Mouse (Mus musculus): ENCODE data around the gene Fpgs. TPM values are rescaled to one million over a fixed set of nuclear protein-coding genes. Genes with fewer than 3 reads are reported as not detected.

The Fpgs gene
- polyA plus RNA-seq, 1 experiment: 26.7 TPM

DNA sequence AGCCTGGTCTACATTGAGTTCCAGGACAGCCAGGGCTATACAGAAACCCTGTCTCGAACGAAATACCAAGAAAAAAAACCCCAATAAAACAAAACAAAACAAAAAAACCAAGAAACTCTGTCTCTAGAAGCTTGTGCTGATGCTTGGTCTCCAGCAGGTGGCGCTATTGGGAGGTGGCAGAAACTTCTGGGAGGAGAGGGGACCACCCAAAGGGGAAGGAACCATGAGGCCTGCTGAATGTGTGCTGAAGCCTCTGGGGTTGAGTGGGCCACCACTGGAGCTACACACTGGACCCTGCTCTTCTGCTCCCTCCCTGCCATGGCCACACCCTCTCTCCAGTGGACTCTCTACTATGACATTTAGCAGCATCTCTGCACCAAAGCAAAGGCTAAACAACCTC is 4.7 kb upstream of the Fpgs start:
- H3K79me2 ChIP-seq (ENCODE audit: control insufficient read depth, insufficient read depth): peaks cover 71% of the 10 kb centered on the region
- no peak overlapping the region for H3ac ChIP-seq (ENCODE audit: control insufficient read depth, insufficient read length, low read depth)
- no peak overlapping the region for H3K4me3 ChIP-seq (ENCODE audit: insufficient read depth, poor library complexity, severe bottlenecking)
- TF ChIP-seq MAX (IDR thresholded peaks at IDR 0.05): no peak
- H3K79me3 ChIP-seq (ENCODE audit: low read depth): peaks cover 47% of the 10 kb centered on the region
- no peaks in the 10 kb centered on the region for H3K27me3 ChIP-seq (ENCODE audit: control insufficient read depth, insufficient read depth, insufficient read length)
- H3K36me3 ChIP-seq (ENCODE audit: control insufficient read depth, insufficient read depth): peaks cover 81% of the 10 kb centered on the region

GRCm38 (mm10) chr2:32706971-32707370 is 3.0 kb upstream of the Fpgs start:
- Histone ChIP-seq H3K27me3 (ENCODE audit: control insufficient read depth, insufficient read depth, insufficient read length) (no peaks in the 10 kb centered on the region), H3K4me3 (ENCODE audit: insufficient read depth, poor library complexity, severe bottlenecking) (no peak overlapping the region), H3ac (ENCODE audit: control insufficient read depth, insufficient read length, low read depth) (no peak overlapping the region), H3K79me3 (ENCODE audit: low read depth) (peaks cover 43% of the 10 kb centered on the region), H3K79me2 (ENCODE audit: control insufficient read depth, insufficient read depth) (peaks cover 63% of the 10 kb centered on the region), H3K36me3 (ENCODE audit: control insufficient read depth, insufficient read depth) (peaks cover 93% of the 10 kb centered on the region)
- TF ChIP-seq MYOD1 (IDR thresholded peaks at IDR 0.05; ENCODE audit: control insufficient read depth, insufficient read length, low read depth) (no peak), FOSL1 (IDR thresholded peaks at IDR 0.05; ENCODE audit: insufficient read depth, low read length, poor library complexity, severe bottlenecking) (no peak)

GRCm38 (mm10) chr2:32705018-32705417 is 1.1 kb upstream of the Fpgs start:
- Histone ChIP-seq H3K79me3 (ENCODE audit: low read depth) (peaks cover 23% of the 10 kb centered on the region), H3K27me3 (ENCODE audit: control insufficient read depth, insufficient read depth, insufficient read length) (no peaks in the 10 kb centered on the region), H3K36me3 (ENCODE audit: control insufficient read depth, insufficient read depth) (peaks cover 75% of the 10 kb centered on the region), H3ac (ENCODE audit: control insufficient read depth, insufficient read length, low read depth) (no peak overlapping the region), H3K79me2 (ENCODE audit: control insufficient read depth, insufficient read depth) (peaks cover 44% of the 10 kb centered on the region), H3K4me3 (ENCODE audit: insufficient read depth, poor library complexity, severe bottlenecking) (no peak overlapping the region)
- TF ChIP-seq CEBPB (IDR thresholded peaks at IDR 0.05; ENCODE audit: low read depth) (no peak), USF1 (IDR thresholded peaks at IDR 0.05; ENCODE audit: low read depth) (no peak), MAX (IDR thresholded peaks at IDR 0.05) (no peak), MYOD1 (IDR thresholded peaks at IDR 0.05; ENCODE audit: control insufficient read depth, insufficient read length, low read depth) (no peak)

- Histone ChIP-seq H3K79me2 (ENCODE audit: control insufficient read depth, insufficient read depth) (peaks cover 24% of the 10 kb centered on the region), H3K79me3 (ENCODE audit: low read depth) (peaks cover 10% of the 10 kb centered on the region), H3K36me3 (ENCODE audit: control insufficient read depth, insufficient read depth) (peaks cover 56% of the 10 kb centered on the region), H3K27me3 (ENCODE audit: control insufficient read depth, insufficient read depth, insufficient read length) (no peaks in the 10 kb centered on the region), H3ac (ENCODE audit: control insufficient read depth, insufficient read length, low read depth) (no peak overlapping the region), H3K4me3 (ENCODE audit: insufficient read depth, poor library complexity, severe bottlenecking) (no peak overlapping the region)
- TF ChIP-seq MAX (IDR thresholded peaks at IDR 0.05) (no peak), CEBPB (IDR thresholded peaks at IDR 0.05; ENCODE audit: low read depth) (no peak), MYOD1 (IDR thresholded peaks at IDR 0.05; ENCODE audit: control insufficient read depth, insufficient read length, low read depth) (no peak), FOSL1 (IDR thresholded peaks at IDR 0.05; ENCODE audit: insufficient read depth, low read length, poor library complexity, severe bottlenecking) (no peak), MYOG (IDR thresholded peaks at IDR 0.05; ENCODE audit: control insufficient read depth, extremely low read depth, insufficient read length) (no peak), USF1 (IDR thresholded peaks at IDR 0.05; ENCODE audit: low read depth) (no peak), CTCF (IDR thresholded peaks at IDR 0.05; ENCODE audit: control insufficient read depth, insufficient read depth, insufficient read length) (no peak)
Observed at GRCm38 (mm10) chr2:32703046-32703445, 899 bp downstream of the Fpgs start.

DNA sequence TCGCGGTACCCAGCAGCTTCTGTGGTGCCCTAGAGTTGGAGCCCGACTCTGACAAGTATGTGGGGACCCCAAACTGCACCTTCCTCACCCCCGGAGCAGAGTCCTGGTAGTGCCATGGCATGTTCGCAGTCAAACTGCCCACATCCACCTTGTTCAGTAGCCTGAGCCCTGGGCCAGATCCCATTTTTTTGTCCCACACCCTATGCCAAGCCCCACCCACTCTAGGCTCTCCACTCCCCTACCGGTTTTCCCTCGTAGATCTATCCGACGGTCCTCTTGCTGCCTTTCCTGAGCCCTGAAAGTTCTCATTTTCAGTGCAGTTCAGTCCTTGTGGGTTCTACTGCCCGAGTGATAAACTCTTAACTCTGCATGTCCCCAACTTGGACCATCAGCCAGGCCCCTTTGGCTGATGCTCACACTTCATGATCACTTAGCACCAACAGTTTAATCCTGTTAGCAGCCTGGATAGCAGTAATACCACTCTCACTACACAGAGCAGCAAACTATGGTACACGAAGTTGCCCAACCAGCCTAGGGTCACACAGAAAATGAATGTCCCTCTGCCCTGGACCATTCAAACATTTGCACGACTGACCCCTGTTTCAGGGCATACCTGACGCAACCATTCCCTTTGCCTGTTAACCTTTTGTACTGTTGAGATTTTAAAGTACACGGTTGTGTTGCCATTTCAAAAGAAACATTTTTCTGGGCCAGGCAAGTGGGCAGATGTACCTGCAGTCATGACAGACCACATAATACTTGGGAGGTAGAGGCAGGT is 2.8 kb downstream of the Fpgs start:
- Histone ChIP-seq H3K79me3 (ENCODE audit: low read depth) (peaks cover 3% of the 10 kb centered on the region), H3K36me3 (ENCODE audit: control insufficient read depth, insufficient read depth) (peaks cover 37% of the 10 kb centered on the region), H3K27me3 (ENCODE audit: control insufficient read depth, insufficient read depth, insufficient read length) (no peaks in the 10 kb centered on the region), H3ac (ENCODE audit: control insufficient read depth, insufficient read length, low read depth) (no peak overlapping the region), H3K79me2 (ENCODE audit: control insufficient read depth, insufficient read depth) (peaks cover 5% of the 10 kb centered on the region), H3K4me3 (ENCODE audit: insufficient read depth, poor library complexity, severe bottlenecking) (no peak overlapping the region)
- no peak for TF ChIP-seq USF1 (IDR thresholded peaks at IDR 0.05; ENCODE audit: low read depth)
- no peak for TF ChIP-seq MYOG (IDR thresholded peaks at IDR 0.05; ENCODE audit: control insufficient read depth, extremely low read depth, insufficient read length)
- no peak for TF ChIP-seq CEBPB (IDR thresholded peaks at IDR 0.05; ENCODE audit: low read depth)
- no peak for TF ChIP-seq MYOD1 (IDR thresholded peaks at IDR 0.05; ENCODE audit: control insufficient read depth, insufficient read length, low read depth)
- TF ChIP-seq FOSL1 (IDR thresholded peaks at IDR 0.05; ENCODE audit: insufficient read depth, low read length, poor library complexity, severe bottlenecking): no peak
- no peak for TF ChIP-seq MAX (IDR thresholded peaks at IDR 0.05)
- no peak for TF ChIP-seq CTCF (IDR thresholded peaks at IDR 0.05; ENCODE audit: control insufficient read depth, insufficient read depth, insufficient read length)

GRCm38 (mm10) chr2:32699680-32700079 is 4.3 kb downstream of the Fpgs start:
- H3K36me3 ChIP-seq (ENCODE audit: control insufficient read depth, insufficient read depth): peaks cover 22% of the 10 kb centered on the region
- H3K79me2 ChIP-seq (ENCODE audit: control insufficient read depth, insufficient read depth): no peaks in the 10 kb centered on the region
- H3K27me3 ChIP-seq (ENCODE audit: control insufficient read depth, insufficient read depth, insufficient read length): no peaks in the 10 kb centered on the region
- H3K4me3 ChIP-seq (ENCODE audit: insufficient read depth, poor library complexity, severe bottlenecking): no peak overlapping the region
- no peak overlapping the region for H3ac ChIP-seq (ENCODE audit: control insufficient read depth, insufficient read length, low read depth)
- no peaks in the 10 kb centered on the region for H3K79me3 ChIP-seq (ENCODE audit: low read depth)
- TF ChIP-seq USF1 (IDR thresholded peaks at IDR 0.05; ENCODE audit: low read depth) (no peak), CTCF (IDR thresholded peaks at IDR 0.05; ENCODE audit: control insufficient read depth, insufficient read depth, insufficient read length) (no peak), FOSL1 (IDR thresholded peaks at IDR 0.05; ENCODE audit: insufficient read depth, low read length, poor library complexity, severe bottlenecking) (no peak), MAX (IDR thresholded peaks at IDR 0.05) (no peak), CEBPB (IDR thresholded peaks at IDR 0.05; ENCODE audit: low read depth) (no peak), MYOG (IDR thresholded peaks at IDR 0.05; ENCODE audit: control insufficient read depth, extremely low read depth, insufficient read length) (no peak), MYOD1 (IDR thresholded peaks at IDR 0.05; ENCODE audit: control insufficient read depth, insufficient read length, low read depth) (no peak)
